Mouse (Mus musculus) urinary bladder, postnatal 36 days (tissue): Measurements from ENCODE around the gene Gm28363.
"Not testable (repeated sequence)": the region's sequence is repeated elsewhere in the genome, so short reads cannot be mapped to it uniquely, and the experiment has no call there.

Experiments
- DNase-seq, 2 experiments: peaks; one replicate each; pipeline ENCODE4 v3.0.0; 2022; ENCODE audit warnings: low spot score in 2 of 2, mixed read lengths in 1 of 2

Gene Gm28363

GRCm38 (mm10) chr1:117696831-117697230 lies at the start of gene Gm28363:
TSS of gene Gm28363 (plus strand) at chr1:117697131.
- DNase-seq, result not testable (repeated sequence)

DNA sequence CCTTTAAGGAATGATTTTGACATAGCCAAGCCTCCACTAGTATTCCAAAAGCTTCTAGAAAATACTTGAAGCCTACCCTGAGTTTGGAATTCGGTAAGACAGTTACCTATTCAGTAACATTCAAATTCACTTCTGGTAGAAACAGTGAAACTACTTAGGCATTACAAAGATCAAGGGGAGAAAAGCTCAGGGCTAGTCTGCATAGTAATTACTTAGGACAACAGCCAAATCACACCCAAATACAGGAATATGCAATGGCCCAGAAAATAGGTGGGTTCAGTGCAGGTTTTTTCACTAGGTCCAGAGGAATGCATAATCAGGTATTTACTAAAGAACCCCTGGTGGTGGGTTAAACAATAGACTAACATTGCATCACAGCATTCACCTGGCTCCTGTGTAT lies 46.7 kb upstream of the Gm28363 start:
- not testable (repeated sequence) for DNase-seq
